Mouse (Mus musculus) erythroblast, embryonic 14.5 days (primary cell): Measurements from ENCODE around the gene Klhl8.

Experiments
- GATA1 ChIP-seq: IDR thresholded peaks from 2 replicates; pipeline ENCODE4 v1.6.1; 2012; ENCODE audit warnings: low read length, inconsistent platforms, mixed read lengths
- TAL1 ChIP-seq: IDR thresholded peaks from 3 replicates; pipeline ENCODE4 v1.6.1; 2012; ENCODE audit warnings: low read length, inconsistent platforms, mixed read lengths

- TF ChIP-seq GATA1 (no peak), TAL1 (no peak)
These were observed 80.2 kb downstream of the Klhl8 start for GRCm38 (mm10) chr5:103830886-103831285.
